Mouse (Mus musculus) ovary, adult 18-20 months (tissue): ENCODE results near the gene Atp11a.
A peak's percentile ranks its signal among the peaks of the same experiment; 100 is the strongest.

ENCODE experiments used
- DNase-seq: peaks from one replicate; pipeline ENCODE4 v3.0.0; 2022; ENCODE audit warnings: low spot score, mixed read lengths

Atp11a gene

GRCm38 (mm10) chr8:12756391-12757157 is at the start of gene Atp11a:
Gene Atp11a (plus strand): TSS chr8:12757014.
- DNase-seq: peak; percentile 62

- DNase-seq: peak; percentile 9
These were observed 45.2 kb upstream of the Atp11a start for GRCm38 (mm10) chr8:12711623-12712022.

GRCm38 (mm10) chr8:12715861-12716585 is 40.8 kb upstream of the Atp11a start:
- DNase-seq: no peak

- DNase-seq: no peak
These were observed 37.7 kb upstream of the Atp11a start for GRCm38 (mm10) chr8:12719091-12719490.

GRCm38 (mm10) chr8:12728644-12729043 is 28.2 kb upstream of the Atp11a start:
- DNase-seq: no peak

- DNase-seq: peak; percentile 78
These were observed 26.0 kb upstream of the Atp11a start for GRCm38 (mm10) chr8:12730780-12731179.

GRCm38 (mm10) chr8:12732431-12732830 is 24.4 kb upstream of the Atp11a start:
- DNase-seq: no peak

GRCm38 (mm10) chr8:12739113-12739512 is 17.7 kb upstream of the Atp11a start:
- no peak for DNase-seq

- DNase-seq: no peak
These were observed 13.4 kb upstream of the Atp11a start for GRCm38 (mm10) chr8:12743390-12743789.

GRCm38 (mm10) chr8:12748183-12748582 is 8.6 kb upstream of the Atp11a start:
- peak; percentile 38 for DNase-seq

- DNase-seq: no peak
These were observed 7.7 kb upstream of the Atp11a start for GRCm38 (mm10) chr8:12749116-12749515.

- no peak for DNase-seq
These were observed 3.8 kb upstream of the Atp11a start for GRCm38 (mm10) chr8:12753054-12753453.

GRCm38 (mm10) chr8:12754115-12754514 is 2.7 kb upstream of the Atp11a start:
- DNase-seq: no peak

- DNase-seq: no peak
These were observed 1.5 kb upstream of the Atp11a start for GRCm38 (mm10) chr8:12755312-12755711.

- no peak for DNase-seq
These were observed 988 bp upstream of the Atp11a start for GRCm38 (mm10) chr8:12755826-12756225.

- no peak for DNase-seq
These were observed 572 bp downstream of the Atp11a start for GRCm38 (mm10) chr8:12757231-12757940.

GRCm38 (mm10) chr8:12759963-12760362 is 3.1 kb downstream of the Atp11a start:
- DNase-seq: no peak

GRCm38 (mm10) chr8:12761873-12762272 is 5.1 kb downstream of the Atp11a start:
- no peak for DNase-seq

- no peak for DNase-seq
These were observed 6.8 kb downstream of the Atp11a start for GRCm38 (mm10) chr8:12763565-12764108.

- no peak for DNase-seq
These were observed 8.2 kb downstream of the Atp11a start for GRCm38 (mm10) chr8:12764971-12765370.

- DNase-seq: no peak
These were observed 10.4 kb downstream of the Atp11a start for GRCm38 (mm10) chr8:12767176-12767575.

- DNase-seq: no peak
These were observed 11.9 kb downstream of the Atp11a start for GRCm38 (mm10) chr8:12768747-12769146.
